In the genomic region with DNA sequence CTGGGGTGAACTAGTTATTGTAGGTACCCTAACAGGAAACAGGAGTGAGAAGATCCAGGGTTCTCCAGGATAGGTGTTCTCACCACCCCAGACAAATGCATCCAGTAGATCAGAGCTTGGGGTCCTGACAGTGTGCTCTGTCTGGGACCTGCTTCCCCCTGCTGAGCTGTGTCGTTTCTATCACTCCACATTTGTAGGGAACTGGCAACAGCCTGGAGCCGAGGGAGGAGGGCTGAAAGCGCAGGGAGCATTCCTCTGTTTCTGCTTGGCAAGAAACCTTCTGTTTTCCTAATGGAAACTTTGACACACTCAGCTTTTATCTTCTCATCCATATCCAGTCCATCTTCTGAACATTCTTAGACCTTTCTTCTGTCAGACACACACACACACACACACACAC, we compare ENCODE assay signal across 16 mouse cellular contexts. TPM values are rescaled to one million over a fixed set of nuclear protein-coding genes. Genes with fewer than 3 reads are reported as not detected.
DNase-seq lines count a peak whose midpoint lies in the region; ATAC-seq and TF ChIP-seq lines count a peak whose summit lies in the region.
"Had no signal": no experiment of that assay in that cellular context is flagged by ENCODE, and none has a peak within 500 bp of the region (broad histone marks: within the 10 kb centered on the region; RNA-seq: fewer than 3 reads in every experiment).

No protein-coding gene starts in this region.

- H3K4me2 ChIP-seq in kidney, embryonic 14.5 days (replicated peaks; ENCODE audit: low read depth, low read length) = no peak overlapping the region
- H3K4me2 ChIP-seq in heart, embryonic 15.5 days = no peak overlapping the region
- H3K4me2 ChIP-seq in lung, embryonic 15.5 days = no peak overlapping the region
- H3K4me2 ChIP-seq in stomach, postnatal 0 days (replicated peaks; ENCODE audit: low read depth) = no peak overlapping the region
- H3K4me2 ChIP-seq: embryonic facial prominence, embryonic 15.5 days; forebrain, embryonic 15.5 days; limb, embryonic 15.5 days had no signal

- no peak overlapping the region for H3K27ac ChIP-seq in kidney, embryonic 14.5 days (ENCODE audit: low read depth, low read length)
- H3K27ac ChIP-seq in heart, embryonic 15.5 days = no peak overlapping the region
- H3K27ac ChIP-seq in lung, embryonic 15.5 days = no peak overlapping the region
- peak overlapping the region; percentile 67 for H3K27ac ChIP-seq in stomach, postnatal 0 days (replicated peaks)
- H3K27ac ChIP-seq: embryonic facial prominence, embryonic 15.5 days; forebrain, embryonic 15.5 days; limb, embryonic 15.5 days had no signal

- no peak overlapping the region for H3K4me3 ChIP-seq in kidney, embryonic 14.5 days (ENCODE audit: low read length)
- H3K4me3 ChIP-seq in heart, embryonic 15.5 days = no peak overlapping the region
- H3K4me3 ChIP-seq in lung, embryonic 15.5 days = no peak overlapping the region
- no peak overlapping the region for H3K4me3 ChIP-seq in stomach, postnatal 0 days (ENCODE audit: low read depth, low read length)
- H3K4me3 ChIP-seq: embryonic facial prominence, embryonic 15.5 days; forebrain, embryonic 15.5 days; limb, embryonic 15.5 days had no signal

- no peak for ATAC-seq in kidney, embryonic 14.5 days (ENCODE audit: low FRiP score, low TSS enrichment)
- peak; percentile 64; the same call in 1 of the 2 replicates for ATAC-seq in heart, embryonic 15.5 days (replicated peaks; ENCODE audit: insufficient number of reproducible peaks, insufficient read depth, low FRiP score, low read depth)
- peak; percentile 73; the same call in 1 of the 2 replicates for ATAC-seq in lung, embryonic 15.5 days (ENCODE audit: borderline replicate concordance, extremely low read depth, low FRiP score, low TSS enrichment)
- peak; percentile 77; the same call in 1 of the 2 replicates for ATAC-seq in stomach, postnatal 0 days (ENCODE audit: low FRiP score, low TSS enrichment)
- ATAC-seq: forebrain, embryonic 15.5 days; hindbrain, embryonic 16.5 days; Patski had no signal

- TF ChIP-seq EP300 in stomach, postnatal 0 days (optimal IDR thresholded peaks at IDR 0.05) = no peak

- H3K9me3 ChIP-seq in kidney, embryonic 14.5 days (ENCODE audit: control insufficient read depth, low read length) = no peaks in the 10 kb centered on the region
- no peaks in the 10 kb centered on the region for H3K9me3 ChIP-seq in heart, embryonic 15.5 days (replicated peaks)
- no peaks in the 10 kb centered on the region for H3K9me3 ChIP-seq in lung, embryonic 15.5 days
- H3K9me3 ChIP-seq in stomach, postnatal 0 days (ENCODE audit: control insufficient read depth, low read length) = no peaks in the 10 kb centered on the region
- H3K9me3 ChIP-seq: embryonic facial prominence, embryonic 15.5 days; forebrain, embryonic 15.5 days; limb, embryonic 15.5 days had no signal

- H3K27me3 ChIP-seq in kidney, embryonic 14.5 days (ENCODE audit: control insufficient read depth, insufficient read depth, low read length) = no peaks in the 10 kb centered on the region
- H3K27me3 ChIP-seq in heart, embryonic 15.5 days = no peaks in the 10 kb centered on the region
- H3K27me3 ChIP-seq in lung, embryonic 15.5 days = no peaks in the 10 kb centered on the region
- H3K27me3 ChIP-seq in stomach, postnatal 0 days (ENCODE audit: control insufficient read depth, insufficient read depth, low read length) = no peaks in the 10 kb centered on the region
- H3K27me3 ChIP-seq: embryonic facial prominence, embryonic 15.5 days; forebrain, embryonic 15.5 days; limb, embryonic 15.5 days had no signal

- no peaks in the 10 kb centered on the region for H3K4me1 ChIP-seq in kidney, embryonic 14.5 days (ENCODE audit: control insufficient read depth, insufficient read depth, low read length)
- H3K4me1 ChIP-seq in heart, embryonic 15.5 days (replicated peaks) = 0 out of 2 replicates have a peak, but pooled peaks cover 6% of the 10 kb centered on the region
- no peaks in the 10 kb centered on the region for H3K4me1 ChIP-seq in lung, embryonic 15.5 days
- H3K4me1 ChIP-seq in stomach, postnatal 0 days (replicated peaks; ENCODE audit: control insufficient read depth, insufficient read depth) = no peaks in the 10 kb centered on the region; the same call in 1 of the 2 replicates
- H3K4me1 ChIP-seq: embryonic facial prominence, embryonic 15.5 days; limb, embryonic 15.5 days had no signal

- DNase-seq in kidney, postnatal 4 days = peak; percentile 27 to 30
- DNase-seq in stomach, postnatal 0 days (ENCODE audit: low spot score) = no peak
- DNase-seq in layer of hippocampus, postnatal 36 days = no peak
- DNase-seq in right cerebral cortex, postnatal 25 days = no peak
- DNase-seq: cerebellum, postnatal 36 days; kidney, adult 8-10 months; right cerebral cortex, postnatal 4 days; thymus, postnatal 4 days had no signal

- WGBS in kidney, embryonic 14.5 days = 32% methylated on average over 3 of the region's 3 CpGs
- 18% methylated on average over 3 of the region's 3 CpGs for WGBS in heart, embryonic 15.5 days
- WGBS in lung, embryonic 15.5 days = 16% methylated on average over 3 of the region's 3 CpGs
- WGBS in stomach, postnatal 0 days = 17% methylated on average over 3 of the region's 3 CpGs

- H3K9ac ChIP-seq in kidney, embryonic 14.5 days (ENCODE audit: low read depth, low read length) = no peak overlapping the region
- no peak overlapping the region for H3K9ac ChIP-seq in heart, embryonic 15.5 days
- H3K9ac ChIP-seq in lung, embryonic 15.5 days = no peak overlapping the region
- H3K9ac ChIP-seq in stomach, postnatal 0 days (ENCODE audit: low read length) = no peak overlapping the region
- H3K9ac ChIP-seq: embryonic facial prominence, embryonic 15.5 days; forebrain, embryonic 15.5 days; limb, embryonic 15.5 days had no signal

- 0 out of 2 replicates have a peak, but pooled peaks have one; percentile 5 for TF ChIP-seq CTCF in stomach, postnatal 0 days (IDR thresholded peaks at IDR 0.05; ENCODE audit: low read depth)

- no peaks in the 10 kb centered on the region for H3K36me3 ChIP-seq in kidney, embryonic 14.5 days (ENCODE audit: control insufficient read depth, insufficient read depth, low read length)
- peaks cover 17% of the 10 kb centered on the region; the same call in 1 of the 2 replicates for H3K36me3 ChIP-seq in heart, embryonic 15.5 days
- H3K36me3 ChIP-seq in lung, embryonic 15.5 days = no peaks in the 10 kb centered on the region
- no peaks in the 10 kb centered on the region for H3K36me3 ChIP-seq in stomach, postnatal 0 days (ENCODE audit: control insufficient read depth, insufficient read depth, low read length)
- H3K36me3 ChIP-seq: embryonic facial prominence, embryonic 15.5 days; forebrain, embryonic 15.5 days; limb, embryonic 15.5 days had no signal

RNA-seq across cellular contexts. Expression of gene Kcnj8, which starts 45.2 kb away (rescaled TPM):
- 18.8 and 21.0 TPM in 2 replicates for polyA plus RNA-seq in kidney, embryonic 14.5 days (2014; fragmentation: Nextera tagmentation; extraction: Ambion mirVana)
- 16.1 and 16.2 TPM in 2 replicates for polyA plus RNA-seq in heart, embryonic 15.5 days (2015; fragmentation: Nextera tagmentation; extraction: Ambion mirVana)
- 18.3 and 19.7 TPM in 2 replicates for polyA plus RNA-seq in lung, embryonic 15.5 days (2015; fragmentation: Nextera tagmentation; extraction: Ambion mirVana)
- 44.6 and 45.4 TPM in 2 replicates for polyA plus RNA-seq in stomach, postnatal 0 days (2015; fragmentation: Nextera tagmentation; extraction: Ambion mirVana)
- 1 to 10 TPM; 1.5 to 2.0 TPM for total RNA-seq in layer of hippocampus, postnatal 36 days (2021)
- polyA plus RNA-seq: Patski had no signal

Comparison
In these comparisons a context has a peak if more than half of its experiments do, and no peak if none do; other contexts are left out.
1. DNase-seq: peak in kidney, postnatal 4 days (2 of 2); none in stomach, postnatal 0 days (single experiment), layer of hippocampus, postnatal 36 days (0 of 2) and right cerebral cortex, postnatal 25 days (single experiment).